Mouse (Mus musculus) MEL (cell line): ENCODE measurements at regions not wholly inside any gene's neighbourhood (a gene's known extent, or its start where the extent isn't known, plus 50 kb on each side); places are given as distances from the start of the nearest gene placed in this dataset.

Source experiments
- BHLHE40 ChIP-seq: IDR thresholded peaks from 2 replicates; pipeline ENCODE4 v1.6.1; 2012; ENCODE audit warnings: low read depth, mild to moderate bottlenecking, inconsistent platforms, low read length, improper control_type of control experiment, borderline replicate concordance
- CTCF ChIP-seq, 3 experiments: IDR thresholded peaks in 2 of 3; conservative IDR thresholded peaks in 1 of 3; 2 replicates each; pipeline ENCODE4 v1.5.1; 2011 to 2012; ENCODE audit warnings: low read length in 3 of 3, low read depth in 2 of 3, mild to moderate bottlenecking in 2 of 3, improper control_type of control experiment in 1 of 3, inconsistent platforms in 1 of 3, mixed read lengths in 1 of 3, moderate library complexity in 1 of 3; ENCODE audit not compliant: control insufficient read depth in 1 of 3, insufficient read depth in 1 of 3, poor library complexity in 1 of 3, severe bottlenecking in 1 of 3
- EP300 ChIP-seq, 2 experiments: IDR thresholded peaks; 2 replicates each; pipeline ENCODE4 v1.6.1; 2011; ENCODE audit warnings: improper control_type of control experiment in 2 of 2, low read length in 2 of 2, low read depth in 1 of 2, mild to moderate bottlenecking in 1 of 2
- GATA1 ChIP-seq: IDR thresholded peaks from 2 replicates; pipeline ENCODE4 v1.6.1; 2011; ENCODE audit warnings: low read depth, low read length, improper control_type of control experiment
- JUND ChIP-seq: IDR thresholded peaks from 2 replicates; pipeline ENCODE4 v1.6.1; 2011; ENCODE audit warnings: low read depth, mild to moderate bottlenecking, improper control_type of control experiment, low read length
- KAT2A ChIP-seq: conservative IDR thresholded peaks from 2 replicates; pipeline ENCODE4 v1.6.1; 2012; ENCODE audit warnings: low read depth, low read length, improper control_type of control experiment, inconsistent platforms
- MEF2A ChIP-seq: IDR thresholded peaks from 2 replicates; pipeline ENCODE4 v1.6.1; 2014; ENCODE audit warnings: low read depth, mild to moderate bottlenecking, inconsistent platforms, low read length, improper control_type of control experiment; ENCODE audit not compliant: poor library complexity, insufficient replicate concordance, severe bottlenecking; ENCODE audit errors: extremely low read depth
- POLR2A ChIP-seq, 2 experiments: IDR thresholded peaks; 2 replicates each; pipeline ENCODE4 v1.6.1; 2011 to 2012; ENCODE audit warnings: low read length in 2 of 2, mild to moderate bottlenecking in 2 of 2, control low read depth in 1 of 2, improper control_type of control experiment in 1 of 2, low read depth in 1 of 2, moderate library complexity in 1 of 2; ENCODE audit not compliant: control insufficient read depth in 1 of 2, insufficient read depth in 1 of 2, poor library complexity in 1 of 2
- RCOR1 ChIP-seq: IDR thresholded peaks from 2 replicates; pipeline ENCODE4 v1.6.1; 2012; ENCODE audit warnings: low read depth, mild to moderate bottlenecking, inconsistent platforms, low read length, improper control_type of control experiment
- SMC3 ChIP-seq: IDR thresholded peaks from 2 replicates; pipeline ENCODE4 v1.6.1; 2011; ENCODE audit warnings: low read depth, low read length, improper control_type of control experiment
- TCF12 ChIP-seq: IDR thresholded peaks from 2 replicates; pipeline ENCODE4 v1.6.1; 2014; ENCODE audit warnings: low read depth, mild to moderate bottlenecking, inconsistent platforms, low read length, improper control_type of control experiment, moderate library complexity
- USF1 ChIP-seq: IDR thresholded peaks from 2 replicates; pipeline ENCODE4 v1.6.1; 2014; ENCODE audit warnings: low read depth, mild to moderate bottlenecking, inconsistent platforms, low read length, improper control_type of control experiment, moderate library complexity
- ZC3H11A ChIP-seq: IDR thresholded peaks from 2 replicates; pipeline ENCODE4 v1.6.1; 2012; ENCODE audit warnings: low read depth, mild to moderate bottlenecking, inconsistent platforms, low read length, improper control_type of control experiment
- ZNF384 ChIP-seq: IDR thresholded peaks from 2 replicates; pipeline ENCODE4 v1.6.1; 2012; ENCODE audit warnings: low read depth, mild to moderate bottlenecking, inconsistent platforms, low read length, improper control_type of control experiment

GRCm38 (mm10) chr16:65378276-65378675 lies 142.0 kb upstream of the Pou1f1 start:
- TF ChIP-seq POLR2A (IDR thresholded peaks at IDR 0.05; ENCODE audit: control insufficient read depth in 1 of 2, insufficient read depth in 1 of 2, low read depth in 1 of 2, low read length in 2 of 2, poor library complexity in 1 of 2) (no peak), MEF2A (no peak), EP300 (IDR thresholded peaks at IDR 0.05; ENCODE audit: low read depth in 1 of 2, low read length in 2 of 2) (no peak), ZC3H11A (no peak), RCOR1 (no peak), JUND (no peak), CTCF (IDR thresholded peaks at IDR 0.05 in 2 of 3, conservative IDR thresholded peaks at IDR 0.05 in 1 of 3; ENCODE audit: control insufficient read depth in 1 of 3, insufficient read depth in 1 of 3, low read depth in 2 of 3, low read length in 3 of 3, poor library complexity in 1 of 3, severe bottlenecking in 1 of 3) (no peak), USF1 (no peak), TCF12 (no peak), SMC3 (no peak), GATA1 (no peak), KAT2A (no peak), BHLHE40 (no peak), ZNF384 (no peak)
